Mouse (Mus musculus): ENCODE measurements around the gene Bcat1.

GRCm38 (mm10) chr6:145100923-145101322 is 24.9 kb upstream of the Bcat1 start:
- TF ChIP-seq POLR2A (IDR thresholded peaks at IDR 0.05; ENCODE audit: insufficient read depth, low read length) = no peak
- no peak for TF ChIP-seq CTCF (IDR thresholded peaks at IDR 0.05; ENCODE audit: low read depth, low read length)

Measured in ES-Bruce4 (cell line).